Mouse (Mus musculus) heart, adult 2 months (tissue): Measurements from ENCODE around the gene Zfp454.

Experiments
- CTCF ChIP-seq: fragments of 200-600 bp; IDR thresholded peaks from 2 replicates; pipeline ENCODE4 v1.8.1; 2022; ENCODE audit warnings: antibody characterized with exemption, mild to moderate bottlenecking, moderate library complexity
- EP300 ChIP-seq: fragments of 200-500 bp; IDR thresholded peaks from 2 replicates; pipeline ENCODE4 v1.6.1; 2011; ENCODE audit warnings: low read depth, low read length, control low read depth; ENCODE audit not compliant: insufficient read depth
- POLR2A ChIP-seq: fragments of 200-500 bp; IDR thresholded peaks from 2 replicates; pipeline ENCODE4 v1.6.1; 2011; ENCODE audit warnings: mild to moderate bottlenecking, low read depth, low read length, control low read depth; ENCODE audit not compliant: insufficient read depth

- TF ChIP-seq CTCF (no peak), EP300 (no peak), POLR2A (no peak)
Observed at GRCm38 (mm10) chr11:50913301-50913700, 25.9 kb upstream of the Zfp454 start.
